Mouse (Mus musculus): Measurements from ENCODE around the gene Pilrb1. TPM values are rescaled to one million over a fixed set of nuclear protein-coding genes. Genes with fewer than 3 reads are reported as not detected.

The Pilrb1 gene
- polyA plus RNA-seq (2017; shearing (Covaris generic)) = 2.1 TPM

GRCm38 (mm10) chr5:137857960-137858710 lies at the start of gene Pilrb1:
Gene Pilrb1, minus strand, starts transcription at chr5:137858106.

GRCm38 (mm10) chr5:137871644-137872380 lies 13.9 kb upstream of the Pilrb1 start, which contains the start of gene Pilrb2:
Gene Pilrb2, minus strand, starts transcription at chr5:137871815.

GRCm38 (mm10) chr5:137835966-137836520 lies 21.9 kb downstream of the Pilrb1 start, which contains the start of gene Pilra:
Gene Pilra, minus strand, starts transcription at chr5:137836281.

Other genes with a start within 250 kb of the Pilrb1 start
- gene Pcolce, start 244.3 kb downstream of the Pilrb1 start, polyA plus RNA-seq (2017; shearing (Covaris generic)) = 2.3 TPM
- 0.73 TPM for gene Fbxo24, start 229.1 kb downstream of the Pilrb1 start, polyA plus RNA-seq (2017; shearing (Covaris generic))
- 319 TPM for gene Lrch4, start 229.0 kb downstream of the Pilrb1 start, polyA plus RNA-seq (2017; shearing (Covaris generic))
- 77.8 TPM for gene Gm20605, start 228.9 kb downstream of the Pilrb1 start, polyA plus RNA-seq (2017; shearing (Covaris generic))
- gene Sap25, start 216.8 kb downstream of the Pilrb1 start, polyA plus RNA-seq (2017; shearing (Covaris generic)) = 139 TPM
- gene Irs3, start 212.4 kb downstream of the Pilrb1 start, polyA plus RNA-seq (2017; shearing (Covaris generic)) = not detected
- 28.0 TPM for gene Agfg2, start 173.4 kb downstream of the Pilrb1 start, polyA plus RNA-seq (2017; shearing (Covaris generic))
- gene Nyap1, start 116.5 kb downstream of the Pilrb1 start, polyA plus RNA-seq (2017; shearing (Covaris generic)) = 1.9 TPM
- 387 TPM for gene Tsc22d4, start 112.4 kb downstream of the Pilrb1 start, polyA plus RNA-seq (2017; shearing (Covaris generic))
- gene Ppp1r35, start 79.3 kb downstream of the Pilrb1 start, polyA plus RNA-seq (2017; shearing (Covaris generic)) = 122 TPM
- gene Mepce, start 70.5 kb downstream of the Pilrb1 start, polyA plus RNA-seq (2017; shearing (Covaris generic)) = 40.7 TPM
- gene Zcwpw1, start 70.3 kb downstream of the Pilrb1 start, polyA plus RNA-seq (2017; shearing (Covaris generic)) = 13.9 TPM
- gene Pilra, start 21.8 kb downstream of the Pilrb1 start, polyA plus RNA-seq (2017; shearing (Covaris generic)) = 1.4 TPM
- gene Pilrb2, start 13.7 kb upstream of the Pilrb1 start, polyA plus RNA-seq (2017; shearing (Covaris generic)) = 0.65 TPM
- gene Cyp3a13, start 63.5 kb upstream of the Pilrb1 start, polyA plus RNA-seq (2017; shearing (Covaris generic)) = not detected
- gene Gjc3, start 105.0 kb upstream of the Pilrb1 start, polyA plus RNA-seq (2017; shearing (Covaris generic)) = not detected
- gene Azgp1, start 123.4 kb upstream of the Pilrb1 start, polyA plus RNA-seq (2017; shearing (Covaris generic)) = not detected
- gene Smok3a, start 163.2 kb upstream of the Pilrb1 start, polyA plus RNA-seq (2017; shearing (Covaris generic)) = not detected
- gene Smok3b, start 163.3 kb upstream of the Pilrb1 start, polyA plus RNA-seq (2017; shearing (Covaris generic)) = 0.17 TPM
- gene Smok3c, start 195.1 kb upstream of the Pilrb1 start, polyA plus RNA-seq (2017; shearing (Covaris generic)) = not detected
- gene Zkscan1, start 227.0 kb upstream of the Pilrb1 start, polyA plus RNA-seq (2017; shearing (Covaris generic)) = 16.0 TPM

Measured in CD4-positive, CD25-positive, alpha-beta regulatory T cell (primary cell).